Comparison of ENCODE assay signal across 14 mouse cellular contexts in the genomic region with DNA sequence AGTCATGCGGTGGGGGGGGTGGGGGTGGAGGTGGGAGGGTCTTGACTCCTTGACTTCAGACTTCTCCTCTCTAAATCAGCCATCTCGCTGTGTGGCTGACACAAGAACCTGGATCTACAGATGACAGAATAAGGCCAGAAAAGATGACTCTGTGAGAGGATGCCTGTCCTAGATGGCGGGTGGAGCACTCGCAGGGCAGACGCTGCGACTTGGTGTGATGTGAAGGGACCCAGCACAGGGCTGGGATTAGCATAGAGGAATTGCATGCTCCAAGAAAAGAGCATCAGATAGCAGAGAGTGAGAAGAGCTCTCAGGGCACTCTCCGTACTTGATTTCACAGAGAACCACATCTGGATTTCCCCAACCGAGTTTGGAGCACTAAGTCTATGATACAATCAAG.
"Had no signal": no experiment of that assay in that cellular context is flagged by ENCODE, and none has a peak within 500 bp of the region (broad histone marks: within the 10 kb centered on the region; RNA-seq: fewer than 3 reads in every experiment).

No protein-coding gene starts in this region.

- ATAC-seq: lung, postnatal 0 days had no signal

- H3K4me2 ChIP-seq: limb, embryonic 13.5 days; neural tube, embryonic 15.5 days had no signal

- H3K27ac ChIP-seq: layer of hippocampus, adult 2 months; limb, embryonic 13.5 days; liver, embryonic 14.5 days; midbrain, embryonic 10.5 days; neural tube, embryonic 15.5 days had no signal

- H3K27me3 ChIP-seq: limb, embryonic 13.5 days; neural tube, embryonic 15.5 days had no signal

- H3K9ac ChIP-seq: limb, embryonic 13.5 days; liver, embryonic 14.5 days; neural tube, embryonic 15.5 days had no signal

- DNase-seq: kidney, adult 18-20 months; kidney, postnatal 4 days; lung, postnatal 36 days; midbrain, embryonic 14.5 days; right cerebral cortex, adult 18-20 months; right cerebral cortex, postnatal 25 days; thymus, postnatal 4 days had no signal

- H3K36me3 ChIP-seq: neural tube, embryonic 15.5 days had no signal

- H3K4me1 ChIP-seq: neural tube, embryonic 15.5 days had no signal

- H3K9me3 ChIP-seq: limb, embryonic 13.5 days; midbrain, embryonic 10.5 days; neural tube, embryonic 15.5 days had no signal

- H3K4me3 ChIP-seq: layer of hippocampus, adult 2 months; limb, embryonic 13.5 days; midbrain, embryonic 10.5 days; myocyte; neural tube, embryonic 15.5 days had no signal
